Mouse (Mus musculus): ENCODE data around the gene Pyroxd2.
"Not testable (repeated sequence)": the region's sequence is repeated elsewhere in the genome, so short reads cannot be mapped to it uniquely, and the experiment has no call there.

The Pyroxd2 gene

GRCm38 (mm10) chr19:42689786-42690185 is 62.8 kb downstream of the Pyroxd2 start:
- DNase-seq (ENCODE audit: low spot score in 2 of 2), result no peak

DNA sequence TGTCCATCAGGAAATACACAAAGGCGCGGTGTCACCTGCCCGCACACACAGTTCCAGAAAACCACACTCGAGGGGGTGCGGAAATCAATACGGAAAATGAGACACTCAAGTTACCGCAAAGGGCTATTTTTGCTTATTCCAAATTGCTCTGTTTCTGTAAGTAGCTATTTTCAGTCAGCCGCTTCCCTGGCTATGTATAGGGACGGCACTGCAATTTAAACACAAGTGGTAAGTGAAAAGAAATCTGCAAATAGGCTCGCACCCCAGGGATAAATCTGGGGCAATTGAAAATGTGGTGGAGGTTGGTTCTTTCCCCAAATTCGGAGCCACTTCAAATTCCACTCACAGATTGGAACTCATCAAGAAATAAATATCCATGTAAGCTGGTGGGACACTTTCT is 63.3 kb downstream of the Pyroxd2 start:
- peak in 1 of 2 experiments; percentile 32 for DNase-seq (ENCODE audit: low spot score in 2 of 2)

DNA sequence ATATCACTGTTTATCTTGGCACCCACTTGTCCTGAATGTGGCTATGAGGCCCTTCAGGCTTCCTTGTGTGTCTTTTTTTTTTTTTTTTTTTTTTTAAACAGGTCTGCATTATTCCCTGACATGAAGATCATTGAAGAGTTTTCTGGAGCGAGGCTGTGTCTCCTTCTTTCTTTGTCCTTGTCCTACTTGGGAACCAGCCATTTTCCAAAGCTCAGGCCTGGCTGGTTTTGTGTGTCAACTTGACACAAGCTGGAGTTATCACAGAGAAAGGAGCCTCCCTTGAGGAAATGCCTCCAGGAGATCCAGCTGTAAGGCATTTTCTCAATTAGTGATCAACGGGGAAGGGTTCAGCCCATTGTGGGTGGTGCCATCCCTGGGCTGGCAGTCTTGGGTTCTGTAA is 69.8 kb downstream of the Pyroxd2 start:
- not testable (repeated sequence) for DNase-seq (ENCODE audit: low spot score in 2 of 2)

DNA sequence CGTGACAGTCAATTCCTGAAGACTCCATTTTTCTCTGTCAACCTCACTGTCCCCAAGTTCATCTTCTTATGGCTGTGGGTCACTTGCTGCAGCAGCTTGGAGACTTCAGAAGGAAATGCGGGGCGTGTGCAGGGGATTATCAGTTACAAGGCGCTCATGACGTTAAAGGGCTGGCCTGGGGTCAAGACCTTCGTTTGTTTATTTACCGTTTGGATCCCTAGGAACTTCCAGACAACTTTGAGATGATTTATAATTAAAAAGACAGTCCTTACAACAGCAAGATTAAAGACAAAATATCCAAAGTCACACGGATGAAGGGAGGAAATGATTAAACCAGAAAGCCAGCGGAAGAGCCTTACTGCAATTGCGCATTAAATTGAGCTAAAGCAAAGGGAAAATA is 74.4 kb downstream of the Pyroxd2 start:
- DNase-seq (ENCODE audit: low spot score in 2 of 2), result no peak

- DNase-seq (ENCODE audit: low spot score in 2 of 2), result no peak
These were observed 75.1 kb downstream of the Pyroxd2 start for GRCm38 (mm10) chr19:42677452-42677851.

DNA sequence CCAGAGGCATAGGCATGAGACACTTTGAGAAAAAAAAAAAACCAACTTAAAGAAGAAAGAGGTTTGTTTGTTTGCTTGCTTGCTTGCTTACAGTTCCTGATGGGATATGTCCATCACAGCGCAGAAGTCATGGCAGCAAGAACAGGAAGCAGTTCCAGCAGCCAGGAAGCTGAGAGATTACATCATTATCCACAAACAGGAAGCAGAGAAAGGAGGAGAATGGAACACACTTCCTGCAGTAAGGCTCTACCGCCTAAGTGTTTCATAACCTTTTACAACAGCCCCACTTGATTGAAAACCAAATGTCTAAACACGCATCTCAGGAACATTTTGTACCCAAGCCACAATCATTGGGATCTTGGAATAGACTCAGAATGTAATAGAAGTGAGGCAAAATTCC is 75.6 kb downstream of the Pyroxd2 start:
- DNase-seq (ENCODE audit: low spot score in 2 of 2), result no peak

Measured in right cerebral cortex, postnatal 36 days (tissue).